Mouse (Mus musculus): ENCODE data around the gene Esrrg. TPM values are rescaled to one million over a fixed set of nuclear protein-coding genes. Genes with fewer than 3 reads are reported as not detected.

The Esrrg gene
- polyA plus RNA-seq, 1 experiment, result 12.7 TPM

GRCm38 (mm10) chr1:188103179-188103578 lies 494.6 kb downstream of the Esrrg start:
- no peak overlapping the region for H3K27ac ChIP-seq (ENCODE audit: insufficient read depth, low read length)
- no peak overlapping the region for H3K4me3 ChIP-seq (ENCODE audit: insufficient read depth, low read length)
- no peaks in the 10 kb centered on the region for H3K4me1 ChIP-seq (ENCODE audit: control insufficient read depth, insufficient read depth, low read length)
- no peak for TF ChIP-seq CTCF (IDR thresholded peaks at IDR 0.05; ENCODE audit: extremely low read depth, insufficient read depth, low read length)
- no peak for TF ChIP-seq POLR2A (IDR thresholded peaks at IDR 0.05; ENCODE audit: extremely low read depth, insufficient read depth, low read length)

GRCm38 (mm10) chr1:188105516-188105915 lies 496.9 kb downstream of the Esrrg start:
- H3K27ac ChIP-seq (ENCODE audit: insufficient read depth, low read length), result no peak overlapping the region
- no peaks in the 10 kb centered on the region for H3K4me1 ChIP-seq (ENCODE audit: control insufficient read depth, insufficient read depth, low read length)
- TF ChIP-seq CTCF (IDR thresholded peaks at IDR 0.05; ENCODE audit: extremely low read depth, insufficient read depth, low read length), result no peak
- TF ChIP-seq POLR2A (IDR thresholded peaks at IDR 0.05; ENCODE audit: extremely low read depth, insufficient read depth, low read length), result no peak
- no peak overlapping the region for H3K4me3 ChIP-seq (ENCODE audit: insufficient read depth, low read length)

GRCm38 (mm10) chr1:188107946-188108345 lies 499.4 kb downstream of the Esrrg start:
- no peak overlapping the region for H3K27ac ChIP-seq (ENCODE audit: insufficient read depth, low read length)
- peaks cover 1% of the 10 kb centered on the region; the same call in 1 of the 2 replicates for H3K4me1 ChIP-seq (ENCODE audit: control insufficient read depth, insufficient read depth, low read length)
- TF ChIP-seq CTCF (IDR thresholded peaks at IDR 0.05; ENCODE audit: extremely low read depth, insufficient read depth, low read length) (no peak), POLR2A (IDR thresholded peaks at IDR 0.05; ENCODE audit: extremely low read depth, insufficient read depth, low read length) (no peak)

GRCm38 (mm10) chr1:188111552-188111951 lies 503.0 kb downstream of the Esrrg start:
- no peak overlapping the region for H3K27ac ChIP-seq (ENCODE audit: insufficient read depth, low read length)
- peaks cover 1% of the 10 kb centered on the region; the same call in 1 of the 2 replicates for H3K4me1 ChIP-seq (ENCODE audit: control insufficient read depth, insufficient read depth, low read length)
- TF ChIP-seq CTCF (IDR thresholded peaks at IDR 0.05; ENCODE audit: extremely low read depth, insufficient read depth, low read length), result no peak
- no peak for TF ChIP-seq POLR2A (IDR thresholded peaks at IDR 0.05; ENCODE audit: extremely low read depth, insufficient read depth, low read length)
- H3K4me3 ChIP-seq (ENCODE audit: insufficient read depth, low read length), result no peak overlapping the region

More at GRCm38 (mm10) chr1:188107946-188108345, 499.4 kb downstream of the Esrrg start:
- H3K4me3 ChIP-seq (ENCODE audit: insufficient read depth, low read length), result no peak overlapping the region

- Histone ChIP-seq H3K27ac (ENCODE audit: insufficient read depth, low read length) (no peak overlapping the region), H3K4me1 (ENCODE audit: control insufficient read depth, insufficient read depth, low read length) (peaks cover 1% of the 10 kb centered on the region; the same call in 1 of the 2 replicates), H3K4me3 (ENCODE audit: insufficient read depth, low read length) (no peak overlapping the region)
- TF ChIP-seq CTCF (IDR thresholded peaks at IDR 0.05; ENCODE audit: extremely low read depth, insufficient read depth, low read length) (no peak), POLR2A (IDR thresholded peaks at IDR 0.05; ENCODE audit: extremely low read depth, insufficient read depth, low read length) (no peak)
These were observed 504.6 kb downstream of the Esrrg start for GRCm38 (mm10) chr1:188113240-188113639.

- Histone ChIP-seq H3K4me3 (ENCODE audit: insufficient read depth, low read length) (no peak overlapping the region), H3K4me1 (ENCODE audit: control insufficient read depth, insufficient read depth, low read length) (no peaks in the 10 kb centered on the region; the same call in 1 of the 2 replicates), H3K27ac (ENCODE audit: insufficient read depth, low read length) (no peak overlapping the region)
- no peak for TF ChIP-seq CTCF (IDR thresholded peaks at IDR 0.05; ENCODE audit: extremely low read depth, insufficient read depth, low read length)
- TF ChIP-seq POLR2A (IDR thresholded peaks at IDR 0.05; ENCODE audit: extremely low read depth, insufficient read depth, low read length), result no peak
These were observed 509.5 kb downstream of the Esrrg start for GRCm38 (mm10) chr1:188118125-188118524.

- TF ChIP-seq POLR2A (IDR thresholded peaks at IDR 0.05; ENCODE audit: extremely low read depth, insufficient read depth, low read length), result no peak
- no peak for TF ChIP-seq CTCF (IDR thresholded peaks at IDR 0.05; ENCODE audit: extremely low read depth, insufficient read depth, low read length)
- Histone ChIP-seq H3K4me1 (ENCODE audit: control insufficient read depth, insufficient read depth, low read length) (no peaks in the 10 kb centered on the region; the same call in 1 of the 2 replicates), H3K4me3 (ENCODE audit: insufficient read depth, low read length) (no peak overlapping the region), H3K27ac (ENCODE audit: insufficient read depth, low read length) (no peak overlapping the region)
These were observed 511.2 kb downstream of the Esrrg start for GRCm38 (mm10) chr1:188119806-188120205.

GRCm38 (mm10) chr1:188125521-188126021 lies 517.0 kb downstream of the Esrrg start:
- TF ChIP-seq POLR2A (IDR thresholded peaks at IDR 0.05; ENCODE audit: extremely low read depth, insufficient read depth, low read length) (no peak), CTCF (IDR thresholded peaks at IDR 0.05; ENCODE audit: extremely low read depth, insufficient read depth, low read length) (no peak)
- H3K27ac ChIP-seq (ENCODE audit: insufficient read depth, low read length), result no peak overlapping the region
- no peak overlapping the region for H3K4me3 ChIP-seq (ENCODE audit: insufficient read depth, low read length)
- no peaks in the 10 kb centered on the region for H3K4me1 ChIP-seq (ENCODE audit: control insufficient read depth, insufficient read depth, low read length)

GRCm38 (mm10) chr1:188136126-188136525 lies 527.5 kb downstream of the Esrrg start:
- peaks cover 1% of the 10 kb centered on the region; the same call in 1 of the 2 replicates for H3K4me1 ChIP-seq (ENCODE audit: control insufficient read depth, insufficient read depth, low read length)

GRCm38 (mm10) chr1:188139473-188139872 lies 530.9 kb downstream of the Esrrg start:
- no peak overlapping the region for H3K4me3 ChIP-seq (ENCODE audit: insufficient read depth, low read length)
- no peak overlapping the region for H3K27ac ChIP-seq (ENCODE audit: insufficient read depth, low read length)
- H3K4me1 ChIP-seq (ENCODE audit: control insufficient read depth, insufficient read depth, low read length), result peaks cover 1% of the 10 kb centered on the region; the same call in 1 of the 2 replicates
- no peak for TF ChIP-seq CTCF (IDR thresholded peaks at IDR 0.05; ENCODE audit: extremely low read depth, insufficient read depth, low read length)
- TF ChIP-seq POLR2A (IDR thresholded peaks at IDR 0.05; ENCODE audit: extremely low read depth, insufficient read depth, low read length), result no peak

More at GRCm38 (mm10) chr1:188136126-188136525, 527.5 kb downstream of the Esrrg start:
- no peak for TF ChIP-seq CTCF (IDR thresholded peaks at IDR 0.05; ENCODE audit: extremely low read depth, insufficient read depth, low read length)
- Histone ChIP-seq H3K4me3 (ENCODE audit: insufficient read depth, low read length) (no peak overlapping the region), H3K27ac (ENCODE audit: insufficient read depth, low read length) (no peak overlapping the region)
